In the genomic region with DNA sequence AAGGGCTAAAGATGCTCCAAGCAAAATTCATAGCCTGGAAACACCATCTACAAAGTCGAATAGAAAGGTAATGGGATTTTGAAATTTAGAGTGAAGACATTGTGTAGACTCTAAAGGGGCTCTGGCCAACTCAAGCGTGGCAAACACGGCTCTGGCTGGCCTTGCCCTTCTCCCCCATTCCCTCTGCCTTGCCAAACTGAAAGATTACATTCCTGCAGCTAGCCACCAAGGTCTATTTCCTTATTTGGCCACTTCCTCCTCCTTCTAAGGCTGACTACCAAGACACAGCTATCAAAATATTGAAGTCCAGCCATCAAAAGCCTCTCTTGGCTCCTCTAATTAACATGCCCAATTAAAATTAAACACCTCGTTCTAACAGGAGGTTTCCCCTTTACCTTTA, we compare ENCODE assay signal across 25 mouse cellular contexts. TPM values are rescaled to one million over a fixed set of nuclear protein-coding genes. Genes with fewer than 3 reads are reported as not detected.
DNase-seq lines count a peak whose midpoint lies in the region; ATAC-seq and TF ChIP-seq lines count a peak whose summit lies in the region.
"Had no signal": no experiment of that assay in that cellular context is flagged by ENCODE, and none has a peak within 500 bp of the region (broad histone marks: within the 10 kb centered on the region; RNA-seq: fewer than 3 reads in every experiment).

No protein-coding gene starts in this region.

- peaks cover 2% of the 10 kb centered on the region for H3K4me1 ChIP-seq in bone marrow, adult 2 months (ENCODE audit: control insufficient read depth, insufficient read depth, low read length)
- no peaks in the 10 kb centered on the region; the same call in 1 of the 2 replicates for H3K4me1 ChIP-seq in small intestine, adult 2 months (ENCODE audit: control insufficient read depth, insufficient read depth, insufficient read length, low read length)
- H3K4me1 ChIP-seq in cerebellum, adult 2 months (ENCODE audit: control insufficient read depth, insufficient read depth, low read length), result peaks cover 2% of the 10 kb centered on the region; the same call in 1 of the 2 replicates
- H3K4me1 ChIP-seq in hindbrain, embryonic 16.5 days (ENCODE audit: control insufficient read depth, insufficient read depth, low read depth, low read length), result peaks cover 3% of the 10 kb centered on the region

- peak overlapping the region; percentile 44 for H3K4me3 ChIP-seq in bone marrow, adult 2 months (replicated peaks; ENCODE audit: control insufficient read depth, low read depth, low read length)
- H3K4me3 ChIP-seq in small intestine, adult 2 months (ENCODE audit: low read depth, low read length), result no peak overlapping the region
- no peak overlapping the region for H3K4me3 ChIP-seq in cerebellum, adult 2 months (replicated peaks; ENCODE audit: insufficient read depth, low read depth, low read length)
- H3K4me3 ChIP-seq in hindbrain, embryonic 16.5 days (ENCODE audit: low read length), result no peak overlapping the region
- H3K4me3 ChIP-seq: forebrain, embryonic 12.5 days; heart, embryonic 15.5 days; limb, embryonic 12.5 days; midbrain, embryonic 12.5 days had no signal

- H3K4me2 ChIP-seq in hindbrain, embryonic 16.5 days (ENCODE audit: low read length), result no peak overlapping the region
- H3K4me2 ChIP-seq: forebrain, embryonic 12.5 days; heart, embryonic 15.5 days; limb, embryonic 12.5 days; midbrain, embryonic 12.5 days had no signal

- no peak for TF ChIP-seq POLR2A in bone marrow, adult 2 months (IDR thresholded peaks at IDR 0.05; ENCODE audit: borderline replicate concordance, control insufficient read depth, low read depth, low read length)
- TF ChIP-seq POLR2A in small intestine, adult 2 months (IDR thresholded peaks at IDR 0.05; ENCODE audit: low read depth, low read length), result no peak
- no peak for TF ChIP-seq POLR2A in cerebellum, adult 2 months (IDR thresholded peaks at IDR 0.05; ENCODE audit: borderline replicate concordance, insufficient read depth, low read length)

- peak overlapping the region; percentile 39; the same call in 1 of the 2 replicates for H3K27ac ChIP-seq in bone marrow, adult 2 months (ENCODE audit: control insufficient read depth, insufficient read depth, low read depth, low read length, poor library complexity)
- H3K27ac ChIP-seq in small intestine, adult 2 months (ENCODE audit: insufficient read depth, low read depth, low read length), result peak overlapping the region; percentile 24; the same call in 1 of the 2 replicates
- no peak overlapping the region for H3K27ac ChIP-seq in cerebellum, adult 2 months (ENCODE audit: insufficient read depth, low read length)
- no peak overlapping the region for H3K27ac ChIP-seq in hindbrain, embryonic 16.5 days (ENCODE audit: low read depth, low read length)
- H3K27ac ChIP-seq: forebrain, embryonic 12.5 days; heart, embryonic 15.5 days; limb, embryonic 12.5 days; midbrain, embryonic 12.5 days had no signal

- peak; percentile 40 for DNase-seq in adrenal gland, adult 8-10 months
- DNase-seq in adrenal gland, postnatal 25 days, result no peak
- DNase-seq in ovary, adult 18-20 months (ENCODE audit: low spot score), result peak; percentile 79
- no peak for DNase-seq in ovary, postnatal 10 days (ENCODE audit: low spot score)
- no peak for DNase-seq in cerebellum, adult 2 months
- DNase-seq: cerebellum, postnatal 14 days; embryo, embryonic 11 days; kidney, postnatal 4 days; lung, postnatal 14 days; thymus, postnatal 4 days had no signal

- no peak overlapping the region for H3K9ac ChIP-seq in hindbrain, embryonic 16.5 days (ENCODE audit: low read depth, low read length)
- H3K9ac ChIP-seq: forebrain, embryonic 12.5 days; heart, embryonic 15.5 days; limb, embryonic 12.5 days; midbrain, embryonic 12.5 days had no signal

- 28% methylated on average over 4 of the region's 4 CpGs for WGBS in bone marrow, adult 2 months
- WGBS in small intestine, adult 2 months, result 34% methylated on average over 4 of the region's 4 CpGs
- 48% methylated on average over 4 of the region's 4 CpGs for WGBS in cerebellum, adult 2 months
- WGBS in hindbrain, embryonic 16.5 days, result 71% methylated on average over 4 of the region's 4 CpGs

- no peaks in the 10 kb centered on the region for H3K9me3 ChIP-seq in hindbrain, embryonic 16.5 days (ENCODE audit: control insufficient read depth, low read length)
- H3K9me3 ChIP-seq: forebrain, embryonic 12.5 days; heart, embryonic 15.5 days; limb, embryonic 12.5 days; midbrain, embryonic 12.5 days had no signal

- no peak for ATAC-seq in hindbrain, embryonic 16.5 days
- ATAC-seq: activated CD4-positive, CD25-positive, alpha-beta regulatory T cell, adult 4 months had no signal

- TF ChIP-seq CTCF in bone marrow, adult 2 months (IDR thresholded peaks at IDR 0.05; ENCODE audit: control insufficient read depth, insufficient read depth, low read length), result no peak
- TF ChIP-seq CTCF in small intestine, adult 2 months (IDR thresholded peaks at IDR 0.05; ENCODE audit: extremely low read depth, insufficient read length, insufficient replicate concordance, low read depth, low read length), result no peak
- no peak for TF ChIP-seq CTCF in cerebellum, adult 2 months (IDR thresholded peaks at IDR 0.05; ENCODE audit: borderline replicate concordance, insufficient read depth, low read depth, low read length)

- H3K36me3 ChIP-seq in small intestine, adult 2 months (ENCODE audit: control insufficient read depth, insufficient read depth, low read length), result no peaks in the 10 kb centered on the region
- H3K36me3 ChIP-seq in hindbrain, embryonic 16.5 days (ENCODE audit: control insufficient read depth, insufficient read depth, low read length), result no peaks in the 10 kb centered on the region
- H3K36me3 ChIP-seq: forebrain, embryonic 12.5 days; heart, embryonic 15.5 days; limb, embryonic 12.5 days; midbrain, embryonic 12.5 days had no signal

- H3K27me3 ChIP-seq in small intestine, adult 2 months (ENCODE audit: control insufficient read depth, insufficient read depth, low read length), result no peaks in the 10 kb centered on the region
- H3K27me3 ChIP-seq in cerebellum, adult 2 months (ENCODE audit: control insufficient read depth, insufficient read depth, low read length), result no peaks in the 10 kb centered on the region
- no peaks in the 10 kb centered on the region for H3K27me3 ChIP-seq in hindbrain, embryonic 16.5 days (replicated peaks; ENCODE audit: control insufficient read depth, insufficient read depth, low read length)
- H3K27me3 ChIP-seq: forebrain, embryonic 12.5 days; heart, embryonic 15.5 days; limb, embryonic 12.5 days; midbrain, embryonic 12.5 days had no signal

RNA-seq across cellular contexts. Expression of a gene that starts 4.0 kb away (rescaled TPM):
- 100 to 1,000 TPM in 1 of 4 experiments, 10 to 100 TPM in 3; 56.2 to 101 (median 72.2) TPM for total RNA-seq in adrenal gland, adult 8-10 months (2022)
- 61.9 and 69.8 TPM in 2 replicates for total RNA-seq in adrenal gland, postnatal 25 days (2021)
- 16.1 and 41.8 TPM in 2 replicates for polyA plus RNA-seq in bone marrow, adult 2 months (2011; ENCODE audit: insufficient read depth, insufficient read length, low replicate concordance, missing spikeins)
- 7.1 and 17.9 TPM in 2 replicates for polyA plus RNA-seq in small intestine, adult 2 months (2012; rRNA removed)
- polyA plus RNA-seq in cerebellum, adult 2 months (2012; rRNA removed), result 89.0 and 101 TPM in 2 replicates
- polyA plus RNA-seq in hindbrain, embryonic 16.5 days (2015; fragmentation: Nextera tagmentation; extraction: Ambion mirVana), result 53.2 and 56.7 TPM in 2 replicates

RNA-seq across cellular contexts. Expression of a gene that starts 41.2 kb away (rescaled TPM):
- not detected for total RNA-seq in adrenal gland, adult 8-10 months (2022)
- total RNA-seq in adrenal gland, postnatal 25 days (2021), result not detected in 2 replicates
- not detected in 2 replicates for polyA plus RNA-seq in bone marrow, adult 2 months (2011; ENCODE audit: insufficient read depth, insufficient read length, low replicate concordance, missing spikeins)
- not detected in 2 replicates for polyA plus RNA-seq in small intestine, adult 2 months (2012; rRNA removed)
- polyA plus RNA-seq in cerebellum, adult 2 months (2012; rRNA removed), result 0.35 and 0.97 TPM in 2 replicates
- polyA plus RNA-seq in hindbrain, embryonic 16.5 days (2015; fragmentation: Nextera tagmentation; extraction: Ambion mirVana), result 0.86 and 1.2 TPM in 2 replicates
- total RNA-seq: layer of hippocampus, postnatal 10 days; neutrophil, adult 5-6 weeks had no signal
- polyA plus RNA-seq: activated CD4-positive, CD25-positive, alpha-beta regulatory T cell, adult 4 months; forebrain, embryonic 12.5 days; gonadal fat pad, adult 2 months; heart, embryonic 15.5 days; intestine, embryonic 14.5 days; kidney, embryonic 14.5 days; limb, embryonic 12.5 days; liver, embryonic 16.5 days; midbrain, embryonic 12.5 days; Patski had no signal

Comparison
In these comparisons a context has a peak if more than half of its experiments do, and no peak if none do; other contexts are left out.
1. DNase-seq: peak in adrenal gland, adult 8-10 months (single experiment) and ovary, adult 18-20 months (single experiment); none in adrenal gland, postnatal 25 days (single experiment), ovary, postnatal 10 days (single experiment) and cerebellum, adult 2 months (0 of 2).
2. H3K27ac ChIP-seq: peak in bone marrow, adult 2 months (single experiment) and small intestine, adult 2 months (single experiment); none in cerebellum, adult 2 months (single experiment) and hindbrain, embryonic 16.5 days (single experiment).